ENCODE assay signal across 8 mouse cellular contexts in genomic region chr9:94536261-94536905, GRCm38 (mm10). TPM values are rescaled to one million over a fixed set of nuclear protein-coding genes. Genes with fewer than 3 reads are reported as not detected.
DNase-seq lines count a peak whose midpoint lies in the region; ATAC-seq and TF ChIP-seq lines count a peak whose summit lies in the region.

No protein-coding gene starts in this region.

- H3K4me1 ChIP-seq in heart, embryonic 14.5 days (ENCODE audit: control insufficient read depth in 2 of 2, insufficient read depth in 2 of 2, low read length in 2 of 2): peaks cover 2 to 24% of the 10 kb centered on the region in 2 experiments; a peak in 3 of 4 replicates
- peaks cover 39% of the 10 kb centered on the region for H3K4me1 ChIP-seq in G1E (ENCODE audit: insufficient read depth, low read depth, low read length)
- H3K4me1 ChIP-seq in heart, embryonic 16.5 days (ENCODE audit: control insufficient read depth, insufficient read depth, low read length): peaks cover 27% of the 10 kb centered on the region
- H3K4me1 ChIP-seq in midbrain, embryonic 11.5 days (ENCODE audit: control insufficient read depth, insufficient read depth, low read length): peaks cover 3% of the 10 kb centered on the region; the same call in 1 of the 2 replicates

- peak overlapping the region; percentile 95 for H3K9ac ChIP-seq in heart, embryonic 14.5 days (ENCODE audit: low read length)
- peak overlapping the region; percentile 95 for H3K9ac ChIP-seq in heart, embryonic 16.5 days (ENCODE audit: low read length)
- H3K9ac ChIP-seq in midbrain, embryonic 11.5 days (ENCODE audit: low read length): peak overlapping the region; percentile 86

- H3K4me2 ChIP-seq in heart, embryonic 14.5 days (ENCODE audit: low read length): peak overlapping the region; percentile 65
- H3K4me2 ChIP-seq in heart, embryonic 16.5 days (ENCODE audit: low read depth, low read length): peak overlapping the region; percentile 89
- H3K4me2 ChIP-seq in midbrain, embryonic 11.5 days: peak overlapping the region; percentile 89

- no peaks in the 10 kb centered on the region for H3K27me3 ChIP-seq in heart, embryonic 14.5 days (ENCODE audit: control insufficient read depth, insufficient read depth, low read length)
- no peaks in the 10 kb centered on the region for H3K27me3 ChIP-seq in G1E (ENCODE audit: insufficient read depth, low read length)
- no peaks in the 10 kb centered on the region for H3K27me3 ChIP-seq in heart, embryonic 16.5 days (ENCODE audit: control insufficient read depth, insufficient read depth, low read length)
- no peaks in the 10 kb centered on the region for H3K27me3 ChIP-seq in midbrain, embryonic 11.5 days (ENCODE audit: control insufficient read depth, insufficient read depth, low read length)

- 1% methylated on average over 15 of the region's 15 CpGs for WGBS in heart, embryonic 14.5 days
- WGBS in heart, embryonic 16.5 days: 2% methylated on average over 15 of the region's 15 CpGs
- 2% methylated on average over 15 of the region's 15 CpGs for WGBS in midbrain, embryonic 11.5 days

- no peaks in the 10 kb centered on the region for H3K9me3 ChIP-seq in heart, embryonic 14.5 days (ENCODE audit: control insufficient read depth, low read length)
- H3K9me3 ChIP-seq in G1E (replicated peaks): no peaks in the 10 kb centered on the region
- H3K9me3 ChIP-seq in heart, embryonic 16.5 days (replicated peaks; ENCODE audit: control insufficient read depth, low read length): no peaks in the 10 kb centered on the region
- H3K9me3 ChIP-seq in midbrain, embryonic 11.5 days (ENCODE audit: control insufficient read depth, low read length): no peaks in the 10 kb centered on the region

- TF ChIP-seq CTCF in G1E (IDR thresholded peaks at IDR 0.05; ENCODE audit: low read depth, low read length): no peak

- H3K4me3 ChIP-seq in heart, embryonic 14.5 days (ENCODE audit: control insufficient read depth in 1 of 2, insufficient read depth in 1 of 2, low read depth in 1 of 2, low read length in 2 of 2): peak overlapping the region; percentile 66 to 79
- peak overlapping the region; percentile 91 for H3K4me3 ChIP-seq in G1E (ENCODE audit: low read depth, low read length)
- peak overlapping the region; percentile 72 for H3K4me3 ChIP-seq in heart, embryonic 16.5 days (ENCODE audit: low read length)
- peak overlapping the region; percentile 79 for H3K4me3 ChIP-seq in midbrain, embryonic 11.5 days (ENCODE audit: low read depth, low read length)

- no peak for DNase-seq in heart, adult 8-10 months (ENCODE audit: low spot score)
- no peak for DNase-seq in G1E (ENCODE audit: low spot score)
- peak; percentile 87 for DNase-seq in midbrain, embryonic 11.5 days (ENCODE audit: low spot score, missing footprints)
- DNase-seq in urinary bladder, postnatal 25 days (ENCODE audit: low spot score): no peak
- no peak for DNase-seq in kidney, adult 11 months

- no peaks in the 10 kb centered on the region for H3K36me3 ChIP-seq in heart, embryonic 14.5 days (ENCODE audit: control insufficient read depth, insufficient read depth, low read length)
- peaks cover 5% of the 10 kb centered on the region for H3K36me3 ChIP-seq in G1E (replicated peaks)
- H3K36me3 ChIP-seq in heart, embryonic 16.5 days (ENCODE audit: control insufficient read depth, insufficient read depth): no peaks in the 10 kb centered on the region
- H3K36me3 ChIP-seq in midbrain, embryonic 11.5 days (ENCODE audit: control insufficient read depth, insufficient read depth, low read length): no peaks in the 10 kb centered on the region

- peak overlapping the region; percentile 94 to 98 for H3K27ac ChIP-seq in heart, embryonic 14.5 days (replicated peaks in 1 of 2; ENCODE audit: control insufficient read depth in 1 of 2, insufficient read depth in 1 of 2, low read depth in 2 of 2, low read length in 2 of 2)
- H3K27ac ChIP-seq in heart, embryonic 16.5 days (ENCODE audit: low read length): peak overlapping the region; percentile 94
- H3K27ac ChIP-seq in midbrain, embryonic 11.5 days (ENCODE audit: low read depth, low read length): peak overlapping the region; percentile 86

- no peak for ATAC-seq in heart, embryonic 14.5 days (ENCODE audit: insufficient number of reproducible peaks, insufficient read depth, low FRiP score, low read depth)
- no peak for ATAC-seq in G1E (ENCODE audit: extremely low read depth, insufficient number of reproducible peaks, low FRiP score, poor library complexity, severe bottlenecking)
- ATAC-seq in heart, embryonic 16.5 days (replicated peaks; ENCODE audit: extremely low read depth, insufficient read depth, low FRiP score): no peak
- ATAC-seq in midbrain, embryonic 11.5 days (ENCODE audit: low FRiP score): no peak
- ATAC-seq in granulocyte monocyte progenitor cell, adult 5-6 weeks (replicated peaks; ENCODE audit: poor library complexity, severe bottlenecking): no peak

RNA-seq across cellular contexts. Expression of gene 1190002N15Rik, which starts 1.5 kb away (rescaled TPM):
- polyA plus RNA-seq in heart, embryonic 14.5 days (2014; fragmentation: Nextera tagmentation; extraction: Ambion mirVana): 49.7 and 56.2 TPM in 2 replicates
- total RNA-seq in heart, adult 8-10 months (2022): 10 to 100 TPM; 22.9 to 34.4 (median 28.9) TPM
- total RNA-seq in G1E (2014; fragmentation: Nextera tagmentation) (14.4 and 18.9 TPM in 2 replicates), G1E (2017) (26.6 and 27.8 TPM in 2 replicates)
- 2.9 and 4.0 TPM in 2 replicates for polyA plus RNA-seq in G1E (2012)
- polyA plus RNA-seq in heart, embryonic 16.5 days (2015; fragmentation: Nextera tagmentation; extraction: Ambion mirVana): 8.7 and 9.5 TPM in 2 replicates
- 39.4 and 44.2 TPM in 2 replicates for polyA plus RNA-seq in midbrain, embryonic 11.5 days (2014; fragmentation: Nextera tagmentation; extraction: Ambion mirVana)
- total RNA-seq in granulocyte monocyte progenitor cell, adult 5-6 weeks (2014; fragmentation: Nextera tagmentation): 13.3 and 14.3 TPM in 2 replicates
- 11.8 and 18.7 TPM in 2 replicates for total RNA-seq in granulocyte monocyte progenitor cell, adult 5-6 weeks (2017)
